Mouse (Mus musculus): ENCODE results near the gene Cyp20a1.
A peak's percentile ranks its signal among the peaks of the same experiment; 100 is the strongest.

Gene Cyp20a1

GRCm38 (mm10) chr1:60342808-60343629, at the start of gene Cyp20a1:
Gene Cyp20a1, plus strand, starts transcription at chr1:60343323.
- peak; percentile 91 to 94 for DNase-seq

GRCm38 (mm10) chr1:60293921-60294320, 49.2 kb upstream of the Cyp20a1 start:
- no peak for DNase-seq

- peak in 1 of 2 experiments; percentile 6 for DNase-seq
Observed at GRCm38 (mm10) chr1:60343630-60344455, 720 bp downstream of the Cyp20a1 start.

GRCm38 (mm10) chr1:60344670-60345069, 1.5 kb downstream of the Cyp20a1 start:
- DNase-seq, result no peak

GRCm38 (mm10) chr1:60345712-60346111, 2.6 kb downstream of the Cyp20a1 start:
- DNase-seq, result no peak

- no peak for DNase-seq
Observed at GRCm38 (mm10) chr1:60352786-60353185, 9.7 kb downstream of the Cyp20a1 start.

GRCm38 (mm10) chr1:60361626-60362025, 18.5 kb downstream of the Cyp20a1 start:
- DNase-seq, result no peak

GRCm38 (mm10) chr1:60376556-60376955, 33.4 kb downstream of the Cyp20a1 start:
- DNase-seq, result no peak

GRCm38 (mm10) chr1:60381910-60382309, 38.8 kb downstream of the Cyp20a1 start:
- no peak for DNase-seq

- DNase-seq, result peak in 1 of 2 experiments; percentile 33
Observed at GRCm38 (mm10) chr1:60404848-60405247, 61.7 kb downstream of the Cyp20a1 start.

- DNase-seq, result no peak
Observed at GRCm38 (mm10) chr1:60408501-60409167, 65.5 kb downstream of the Cyp20a1 start.

GRCm38 (mm10) chr1:60409168-60409828, 66.2 kb downstream of the Cyp20a1 start, which contains the start of gene Abi2:
Gene Abi2, plus strand, starts transcription at chr1:60409619.
- peak; percentile 98 to 99 for DNase-seq

GRCm38 (mm10) chr1:60409928-60410817, 67.0 kb downstream of the Cyp20a1 start:
- DNase-seq, result peak; percentile 74 to 78

- no peak for DNase-seq
Observed at GRCm38 (mm10) chr1:60416724-60417123, 73.6 kb downstream of the Cyp20a1 start.

GRCm38 (mm10) chr1:60423882-60424281, 80.8 kb downstream of the Cyp20a1 start:
- peak in 1 of 2 experiments; percentile 24 for DNase-seq

GRCm38 (mm10) chr1:60428341-60428740, 85.2 kb downstream of the Cyp20a1 start:
- no peak for DNase-seq

- DNase-seq, result peak; percentile 65 to 67
Observed at GRCm38 (mm10) chr1:60428932-60429331, 85.8 kb downstream of the Cyp20a1 start.

GRCm38 (mm10) chr1:60431531-60431930, 88.4 kb downstream of the Cyp20a1 start:
- no peak for DNase-seq

- peak in 1 of 2 experiments; percentile 40 for DNase-seq
Observed at GRCm38 (mm10) chr1:60432497-60432896, 89.4 kb downstream of the Cyp20a1 start.

All from cerebellum, postnatal 14 days (tissue).